Mouse (Mus musculus) cerebellum, adult 2 months (tissue): ENCODE results near the gene Lyrm2. TPM values are rescaled to one million over a fixed set of nuclear protein-coding genes. Genes with fewer than 3 reads are reported as not detected.

Source experiments
- DNase-seq, 2 experiments: peaks; one replicate each; pipeline ENCODE4 v3.0.0; 2021
- H3K27ac ChIP-seq: fragments of 200-500 bp; 2 replicates; pipeline ENCODE4 v1.5.1; 2012; ENCODE audit warnings: low read length, control low read depth, inconsistent platforms; ENCODE audit not compliant: insufficient read depth
- H3K27me3 ChIP-seq: fragments of 200-500 bp; 2 replicates; pipeline ENCODE4 v1.6.1; 2012; ENCODE audit warnings: inconsistent platforms, mild to moderate bottlenecking, low read length, moderate library complexity; ENCODE audit not compliant: control insufficient read depth, insufficient read depth
- H3K4me1 ChIP-seq: fragments of 200-500 bp; 2 replicates; pipeline ENCODE4 v1.6.1; 2011; ENCODE audit warnings: low read length; ENCODE audit not compliant: control insufficient read depth, insufficient read depth
- H3K4me3 ChIP-seq: fragments of 200-500 bp; replicated peaks from 2 replicates; pipeline ENCODE3; 2011; ENCODE audit warnings: mild to moderate bottlenecking, low read depth, low read length, control low read depth; ENCODE audit not compliant: insufficient read depth
- CTCF ChIP-seq: fragments of 200-500 bp; IDR thresholded peaks from 2 replicates; pipeline ENCODE4 v1.5.1; 2011; ENCODE audit warnings: low read depth, mild to moderate bottlenecking, control low read depth, low read length, moderate library complexity, borderline replicate concordance; ENCODE audit not compliant: insufficient read depth
- POLR2A ChIP-seq: fragments of 200-500 bp; IDR thresholded peaks from 2 replicates; pipeline ENCODE4 v1.6.1; 2011; ENCODE audit warnings: low read length, control low read depth, borderline replicate concordance; ENCODE audit not compliant: insufficient read depth
- WGBS: fragments of 180-500 bp; shearing (Covaris S2); methylation state at CpG from one replicate; pipeline ENCODE4 v1.1.7; 2018; 5-methylcytosine and 5-hydroxymethylcytosine counted together
- polyA plus RNA-seq: library from polyadenylated mRNA; depleted of rRNA; stranded (reverse); fragments of >200 nt; gene quantifications from 2 replicates; pipeline ENCODE4 v1.2.3, GENCODE M21; 2012

Lyrm2 gene
- polyA plus RNA-seq, 1 experiment = 49.6 TPM

GRCm38 (mm10) chr4:32789020-32789419 lies 11.0 kb upstream of the Lyrm2 start:
- WGBS = 85% methylated on average over 4 of the region's 4 CpGs
- TF ChIP-seq CTCF (no peak), POLR2A (no peak)
- H3K27ac ChIP-seq = no peak overlapping the region

DNA sequence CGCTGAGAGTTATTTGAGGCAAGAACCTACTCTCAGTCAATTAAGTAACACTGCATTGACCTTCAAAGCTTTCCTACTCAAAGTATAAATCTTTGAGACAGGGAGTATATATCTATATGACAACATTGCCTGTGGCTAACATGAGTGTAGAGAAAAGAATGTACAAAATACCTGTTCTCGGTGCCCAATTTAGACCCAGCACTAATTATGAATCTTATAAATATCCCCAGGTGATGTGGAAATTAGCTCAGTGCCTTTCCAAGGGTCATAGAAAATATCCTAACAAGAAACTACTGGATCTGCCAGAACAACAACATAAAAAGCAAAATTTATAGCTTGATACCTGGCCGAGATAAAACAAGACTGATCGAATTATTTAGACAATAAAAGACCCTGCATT lies 1.1 kb upstream of the Lyrm2 start:
- Histone ChIP-seq H3K4me3 (no peak overlapping the region), H3K4me1 (no peaks in the 10 kb centered on the region; the same call in 1 of the 2 replicates), H3K27ac (no peak overlapping the region), H3K27me3 (no peaks in the 10 kb centered on the region)
- 97% methylated on average over 4 of the region's 4 CpGs for WGBS
- no peak for DNase-seq
- TF ChIP-seq CTCF (no peak), POLR2A (no peak)

More at GRCm38 (mm10) chr4:32789020-32789419, 11.0 kb upstream of the Lyrm2 start:
- no peak for DNase-seq
- Histone ChIP-seq H3K4me3 (no peak overlapping the region), H3K4me1 (no peaks in the 10 kb centered on the region), H3K27me3 (no peaks in the 10 kb centered on the region)

GRCm38 (mm10) chr4:32800577-32801170 lies 621 bp downstream of the Lyrm2 start:
- WGBS = 4% methylated on average over 9 of the region's 9 CpGs
- Histone ChIP-seq H3K27me3 (no peaks in the 10 kb centered on the region), H3K4me1 (no peaks in the 10 kb centered on the region; the same call in 1 of the 2 replicates), H3K4me3 (peak overlapping the region; percentile 69), H3K27ac (peak overlapping the region; percentile 94)
- no peak for DNase-seq
- TF ChIP-seq POLR2A (no peak), CTCF (no peak)

- 62% methylated on average over 5 of the region's 5 CpGs for WGBS
- Histone ChIP-seq H3K27ac (no peak overlapping the region), H3K27me3 (no peaks in the 10 kb centered on the region), H3K4me3 (no peak overlapping the region), H3K4me1 (no peaks in the 10 kb centered on the region)
- DNase-seq = no peak
- TF ChIP-seq POLR2A (no peak), CTCF (no peak)
Measured at GRCm38 (mm10) chr4:32817478-32817877, 17.4 kb downstream of the Lyrm2 start.

- peaks cover 7% of the 10 kb centered on the region for H3K4me1 ChIP-seq
- H3K4me3 ChIP-seq = no peak overlapping the region
- TF ChIP-seq POLR2A = no peak
- TF ChIP-seq CTCF = no peak
- no peak overlapping the region for H3K27ac ChIP-seq
- no peak for DNase-seq
- WGBS = 97% methylated on average over 3 of the region's 3 CpGs
- H3K27me3 ChIP-seq = no peaks in the 10 kb centered on the region
Measured at GRCm38 (mm10) chr4:32820676-32821075, 20.6 kb downstream of the Lyrm2 start.

GRCm38 (mm10) chr4:32824254-32824653 lies 24.2 kb downstream of the Lyrm2 start:
- peak; percentile 50 to 59 for DNase-seq
- Histone ChIP-seq H3K4me1 (peaks cover 16% of the 10 kb centered on the region), H3K27me3 (no peaks in the 10 kb centered on the region), H3K27ac (no peak overlapping the region), H3K4me3 (no peak overlapping the region)
- TF ChIP-seq POLR2A (no peak), CTCF (no peak)
- WGBS = 37% methylated on average over 8 of the region's 8 CpGs

DNA sequence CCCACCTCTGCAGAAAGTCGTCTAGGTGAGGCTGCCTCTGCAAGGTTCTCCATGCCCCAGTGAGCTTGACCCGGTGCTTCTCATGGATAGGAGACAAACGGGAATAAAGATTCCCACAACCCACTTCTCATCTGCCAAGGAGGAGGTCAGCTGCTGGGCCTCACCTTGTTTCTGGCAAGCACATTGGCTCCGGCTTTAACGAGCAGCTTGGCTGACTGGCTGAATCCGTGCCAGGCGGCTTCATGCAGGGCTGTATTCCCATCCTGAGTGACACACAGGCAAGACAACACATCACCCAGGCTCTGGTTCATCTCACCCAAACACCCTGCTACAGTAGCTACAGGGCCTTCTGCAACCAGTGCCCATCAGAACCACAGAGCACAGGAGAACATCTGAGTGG lies 26.9 kb downstream of the Lyrm2 start:
- no peak for TF ChIP-seq POLR2A
- TF ChIP-seq CTCF = no peak
- Histone ChIP-seq H3K27me3 (no peaks in the 10 kb centered on the region), H3K27ac (no peak overlapping the region), H3K4me3 (no peak overlapping the region), H3K4me1 (peaks cover 16% of the 10 kb centered on the region)
- DNase-seq = peak; percentile 85 to 91
- WGBS = 7% methylated on average over 7 of the region's 7 CpGs

DNA sequence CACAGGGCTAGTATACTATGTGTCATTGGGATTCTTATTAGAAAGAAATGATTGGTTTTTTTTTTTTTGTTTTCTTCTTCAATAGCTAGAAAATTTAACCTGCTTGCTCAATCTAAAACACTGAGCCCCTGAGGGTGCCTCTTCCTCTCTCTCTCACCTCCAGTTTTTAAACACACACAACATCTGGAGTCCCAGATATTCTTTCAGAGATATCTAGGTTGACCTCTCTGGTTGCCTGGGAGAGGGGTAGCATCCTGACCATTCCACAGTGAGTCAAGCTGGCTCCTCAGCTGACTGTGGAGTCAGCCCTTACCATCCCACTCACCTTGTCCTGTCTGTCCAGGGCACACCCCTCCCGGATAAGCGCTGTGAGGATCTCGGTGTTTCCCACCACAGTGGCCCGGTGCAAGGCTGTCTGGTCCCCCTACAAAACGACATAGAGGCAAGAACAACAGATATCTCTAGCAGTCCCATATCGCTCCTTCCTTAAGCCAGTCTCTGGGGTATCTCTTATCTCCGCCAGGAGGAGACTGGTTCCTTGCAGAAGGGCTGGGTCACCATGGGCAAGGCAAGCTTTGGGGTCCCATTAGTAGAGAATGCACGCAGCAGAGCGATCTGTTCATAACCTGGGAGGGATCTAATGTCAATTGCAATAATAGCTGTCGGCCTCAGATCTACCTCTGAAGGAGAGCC lies 28.5 kb downstream of the Lyrm2 start:
- no peak for TF ChIP-seq POLR2A
- TF ChIP-seq CTCF = no peak
- Histone ChIP-seq H3K27ac (no peak overlapping the region), H3K4me1 (peaks cover 16% of the 10 kb centered on the region), H3K27me3 (no peaks in the 10 kb centered on the region), H3K4me3 (no peak overlapping the region)
- DNase-seq = no peak
- WGBS = 98% methylated on average over 10 of the region's 10 CpGs
